18 mouse cellular contexts compared by ENCODE assay signal in the genomic region with DNA sequence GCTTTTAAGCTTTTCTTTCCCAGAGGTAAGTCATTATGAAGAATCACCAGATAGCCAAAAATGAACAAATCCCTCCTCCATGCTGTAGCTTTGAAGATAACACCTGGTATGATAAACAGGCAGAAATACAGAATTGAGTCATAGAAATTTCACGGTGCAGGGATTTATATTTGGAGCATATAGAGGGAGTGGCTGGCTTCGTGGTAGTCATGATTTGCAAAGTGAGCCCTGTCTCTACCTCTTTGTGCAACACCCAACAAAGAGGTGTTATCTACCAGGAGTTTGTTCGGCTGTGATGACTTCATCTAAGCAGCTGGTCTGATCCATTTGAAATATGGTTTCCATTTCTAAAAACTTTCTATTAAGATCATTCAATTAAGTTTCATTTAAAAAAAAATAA.
"Had no signal": no experiment of that assay in that cellular context is flagged by ENCODE, and none has a peak within 500 bp of the region (broad histone marks: within the 10 kb centered on the region; RNA-seq: fewer than 3 reads in every experiment).

No protein-coding gene starts in this region.

- H3K4me2 ChIP-seq: lung, embryonic 14.5 days; midbrain, embryonic 12.5 days; neural tube, embryonic 13.5 days; neural tube, embryonic 15.5 days had no signal

- H3K9me3 ChIP-seq: midbrain, embryonic 10.5 days; midbrain, embryonic 12.5 days; neural tube, embryonic 13.5 days; neural tube, embryonic 15.5 days had no signal

- ATAC-seq: midbrain, embryonic 16.5 days had no signal

- H3K27me3 ChIP-seq: midbrain, embryonic 12.5 days; neural tube, embryonic 13.5 days; neural tube, embryonic 15.5 days had no signal

- H3K27ac ChIP-seq: midbrain, embryonic 10.5 days; midbrain, embryonic 12.5 days; neural tube, embryonic 13.5 days; neural tube, embryonic 15.5 days had no signal

- DNase-seq: lung, adult 18-20 months; lung, embryonic 14.5 days; lung, postnatal 10 days; lung, postnatal 4 days; midbrain, embryonic 14.5 days; retina, postnatal 1 day; right cerebral cortex, postnatal 25 days; right cerebral cortex, postnatal 4 days; spleen, adult 18-20 months; thymus, adult 2 months; thymus, postnatal 25 days; thymus, postnatal 4 days had no signal

- H3K4me3 ChIP-seq: midbrain, embryonic 10.5 days; midbrain, embryonic 12.5 days; myocyte; neural tube, embryonic 13.5 days; neural tube, embryonic 15.5 days had no signal

- H3K36me3 ChIP-seq: midbrain, embryonic 10.5 days; midbrain, embryonic 12.5 days; neural tube, embryonic 13.5 days; neural tube, embryonic 15.5 days had no signal

- H3K4me1 ChIP-seq: midbrain, embryonic 10.5 days; midbrain, embryonic 12.5 days; neural tube, embryonic 13.5 days; neural tube, embryonic 15.5 days had no signal

- H3K9ac ChIP-seq: lung, embryonic 14.5 days; midbrain, embryonic 12.5 days; neural tube, embryonic 13.5 days; neural tube, embryonic 15.5 days had no signal
